Mouse (Mus musculus): ENCODE measurements around the gene 0610037L13Rik.

DNA sequence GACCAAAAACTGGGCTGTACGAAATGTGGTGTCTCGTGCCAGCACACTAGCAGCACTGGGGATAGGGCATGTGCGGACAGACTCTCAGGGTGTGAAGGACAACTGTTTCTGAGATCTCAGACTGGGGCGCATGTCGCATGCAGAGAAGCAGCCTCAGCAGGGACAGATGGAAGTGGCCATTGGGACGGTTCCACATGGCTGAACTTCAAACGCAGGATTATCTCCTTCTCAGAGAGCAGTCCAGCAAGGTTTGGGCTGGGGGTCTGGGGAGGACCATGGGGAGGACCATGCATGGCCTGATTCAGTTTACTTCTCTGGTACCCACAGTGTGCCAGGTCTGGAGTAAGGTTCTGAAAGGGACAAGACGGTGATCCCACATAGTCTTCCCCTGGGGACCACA lies 45.9 kb upstream of the 0610037L13Rik start:
- TF ChIP-seq GATA1 (IDR thresholded peaks at IDR 0.05; ENCODE audit: low read depth, low read length) (no peak), CTCF (IDR thresholded peaks at IDR 0.05 in 2 of 3, conservative IDR thresholded peaks at IDR 0.05 in 1 of 3; ENCODE audit: control insufficient read depth in 1 of 3, insufficient read depth in 1 of 3, low read depth in 2 of 3, low read length in 3 of 3, poor library complexity in 1 of 3, severe bottlenecking in 1 of 3) (no peak), TCF12 (IDR thresholded peaks at IDR 0.05; ENCODE audit: low read depth, low read length) (no peak), POLR2AphosphoS2 (IDR thresholded peaks at IDR 0.05; ENCODE audit: low read length) (no peak), ZMIZ1 (IDR thresholded peaks at IDR 0.05; ENCODE audit: low read depth, low read length) (no peak), POLR2A (IDR thresholded peaks at IDR 0.05; ENCODE audit: control insufficient read depth in 1 of 2, insufficient read depth in 1 of 2, low read depth in 1 of 2, low read length in 2 of 2, poor library complexity in 1 of 2) (no peak), JUND (IDR thresholded peaks at IDR 0.05; ENCODE audit: low read depth, low read length) (no peak), ELF1 (IDR thresholded peaks at IDR 0.05; ENCODE audit: low read depth, low read length) (no peak), KAT2A (conservative IDR thresholded peaks at IDR 0.05; ENCODE audit: low read depth, low read length) (no peak), MAFK (IDR thresholded peaks at IDR 0.05; ENCODE audit: borderline replicate concordance, low read depth, low read length) (no peak), SMC3 (IDR thresholded peaks at IDR 0.05; ENCODE audit: low read depth, low read length) (no peak), USF1 (IDR thresholded peaks at IDR 0.05; ENCODE audit: low read depth, low read length) (no peak), RCOR1 (IDR thresholded peaks at IDR 0.05; ENCODE audit: low read depth, low read length) (no peak)
